Mouse (Mus musculus): ENCODE measurements around the gene Ssh2.

DNA sequence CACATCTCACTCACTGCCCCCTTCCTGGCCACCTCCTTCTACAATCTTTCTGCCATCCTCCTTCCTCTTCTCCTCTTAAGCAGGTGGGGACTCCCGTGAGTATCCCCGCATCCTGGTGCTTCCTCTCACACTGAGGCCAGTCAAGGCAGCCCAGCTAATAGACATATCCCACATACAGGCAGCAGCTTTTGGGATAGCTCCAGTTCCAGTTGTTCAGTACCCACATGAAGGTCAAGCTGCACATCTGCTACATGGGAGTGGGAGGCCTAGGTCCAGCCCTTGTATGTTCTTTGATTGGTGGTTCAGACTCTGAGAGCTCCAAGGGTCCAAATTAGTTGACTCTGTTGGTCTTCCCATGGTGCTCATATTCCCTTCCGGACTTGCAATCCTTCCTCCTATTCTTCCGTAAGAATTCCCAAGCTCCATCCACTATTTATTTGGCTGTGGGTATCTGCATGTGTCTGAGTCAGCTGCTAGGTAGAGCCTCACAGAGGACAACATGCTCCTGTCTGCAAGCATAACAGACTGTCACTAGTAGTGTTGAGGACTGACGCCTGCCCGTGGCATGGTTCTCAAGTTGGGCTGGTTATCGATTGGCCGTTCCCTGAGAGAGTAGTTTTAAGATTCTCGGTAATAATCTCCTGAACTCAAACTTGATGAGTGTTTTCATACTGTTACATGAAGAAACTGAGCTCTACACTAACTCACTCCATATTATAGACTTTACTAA is 151.6 kb downstream of the Ssh2 start:
- TF ChIP-seq CTCF (conservative IDR thresholded peaks at IDR 0.05; ENCODE audit: low read length) (no peak), POU5F1 (IDR thresholded peaks at IDR 0.05; ENCODE audit: borderline replicate concordance, low read length) (no peak)
